Mouse (Mus musculus) left cerebral cortex, adult 9 months (tissue): ENCODE results near the gene Izumo4.

Experiments
- DNase-seq, 2 experiments: peaks; one replicate each; pipeline ENCODE4 v3.0.0; 2022; ENCODE audit warnings: low spot score in 2 of 2

Izumo4 gene

DNA sequence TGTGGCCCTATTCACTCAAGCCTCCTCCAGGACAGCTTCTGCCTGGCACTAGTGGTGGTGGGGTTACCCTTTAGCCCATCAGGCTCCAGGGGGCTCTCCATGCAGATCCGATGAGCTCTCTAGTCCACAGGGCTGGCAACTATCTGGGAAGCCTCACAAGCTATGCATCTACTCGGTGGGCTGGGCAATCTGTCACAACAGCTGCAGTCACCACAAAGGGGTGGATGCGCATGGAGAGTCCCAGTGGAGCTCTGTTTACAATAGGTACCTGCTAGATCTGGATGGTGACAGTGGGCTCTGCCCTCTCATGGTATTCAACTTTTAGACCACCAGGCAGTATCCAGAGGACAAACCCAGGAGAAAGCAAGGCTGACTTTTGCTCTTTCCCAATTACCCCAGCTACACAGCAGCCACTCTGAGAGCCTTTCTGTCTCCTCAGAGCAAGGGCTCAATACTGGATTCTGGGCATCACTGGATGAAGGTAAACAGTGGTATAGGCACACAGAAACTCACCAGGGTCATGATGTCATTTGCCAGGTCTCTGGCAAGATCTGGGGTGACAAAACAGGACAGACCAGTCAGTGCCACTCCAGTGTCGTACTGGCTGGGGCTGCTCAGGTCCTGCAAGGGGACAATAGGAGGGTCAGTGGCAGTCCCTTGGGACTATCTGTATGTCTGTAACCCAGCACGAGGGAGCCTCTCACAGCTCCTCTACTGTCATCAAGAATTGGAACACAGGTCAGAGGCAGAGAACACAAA, 25.6 kb downstream of the Izumo4 start:
- no peak for DNase-seq

- DNase-seq, result no peak
These were observed 30.7 kb downstream of the Izumo4 start for GRCm38 (mm10) chr10:80732611-80733101.

- no peak for DNase-seq
These were observed 34.7 kb downstream of the Izumo4 start for GRCm38 (mm10) chr10:80736731-80737130.

GRCm38 (mm10) chr10:80738657-80739056, 36.7 kb downstream of the Izumo4 start:
- DNase-seq, result no peak

GRCm38 (mm10) chr10:80741146-80741545, 39.2 kb downstream of the Izumo4 start:
- no peak for DNase-seq

DNA sequence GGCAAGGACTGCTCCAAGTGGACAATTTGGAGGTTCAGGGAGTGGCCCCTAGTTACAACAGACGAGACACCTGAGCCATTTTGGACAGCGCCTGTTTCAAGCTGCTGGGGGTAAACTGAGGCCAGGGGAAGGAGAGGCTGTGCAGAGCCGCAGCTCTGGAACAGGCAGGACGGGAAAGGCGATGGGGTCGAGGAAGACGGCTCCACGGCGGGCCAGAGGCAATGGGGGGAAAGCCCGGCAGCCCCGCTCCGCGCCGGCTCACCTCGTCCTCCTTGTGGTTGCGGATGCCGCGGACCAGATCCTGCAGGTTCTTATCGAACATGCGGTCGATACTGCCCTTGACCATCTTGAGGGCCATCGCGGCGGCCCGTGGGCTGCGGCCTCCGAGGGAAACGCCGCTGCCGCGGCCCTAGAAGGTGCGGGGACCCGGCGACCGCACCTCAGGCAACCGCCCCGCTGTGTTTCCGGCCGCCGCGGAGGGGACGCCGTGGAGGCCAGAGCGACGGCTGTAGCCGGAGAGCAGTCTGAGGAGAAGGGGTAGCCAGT, 39.7 kb downstream of the Izumo4 start:
- no peak for DNase-seq

GRCm38 (mm10) chr10:80742180-80742978, 40.4 kb downstream of the Izumo4 start, which contains the start of gene Ap3d1:
Gene Ap3d1, minus strand, starts transcription at chr10:80742264.
- peak; percentile 98 to 99 for DNase-seq

DNA sequence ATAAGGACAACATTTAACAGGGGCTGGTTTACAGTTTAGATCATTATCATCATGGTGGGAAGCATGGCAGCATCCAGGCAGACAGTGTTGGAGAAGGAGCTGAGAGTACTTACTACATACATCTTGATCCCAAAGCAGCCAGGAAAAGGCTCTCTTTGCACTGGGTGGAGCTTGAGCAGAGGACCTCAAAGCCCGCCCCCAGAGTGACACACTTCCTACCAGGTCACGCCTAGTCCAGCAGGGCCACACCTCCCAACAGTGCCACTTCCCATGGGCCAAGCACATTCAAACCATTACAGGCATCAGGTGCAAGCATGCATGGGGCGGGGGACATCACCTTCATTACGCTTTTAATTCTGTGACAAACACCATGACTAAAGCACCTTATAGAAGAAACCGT, 42.3 kb downstream of the Izumo4 start:
- DNase-seq, result no peak

GRCm38 (mm10) chr10:80747410-80747809, 45.4 kb downstream of the Izumo4 start:
- DNase-seq, result peak in 1 of 2 experiments; percentile 70

- no peak for DNase-seq
These were observed 46.6 kb downstream of the Izumo4 start for GRCm38 (mm10) chr10:80748609-80749008.

DNA sequence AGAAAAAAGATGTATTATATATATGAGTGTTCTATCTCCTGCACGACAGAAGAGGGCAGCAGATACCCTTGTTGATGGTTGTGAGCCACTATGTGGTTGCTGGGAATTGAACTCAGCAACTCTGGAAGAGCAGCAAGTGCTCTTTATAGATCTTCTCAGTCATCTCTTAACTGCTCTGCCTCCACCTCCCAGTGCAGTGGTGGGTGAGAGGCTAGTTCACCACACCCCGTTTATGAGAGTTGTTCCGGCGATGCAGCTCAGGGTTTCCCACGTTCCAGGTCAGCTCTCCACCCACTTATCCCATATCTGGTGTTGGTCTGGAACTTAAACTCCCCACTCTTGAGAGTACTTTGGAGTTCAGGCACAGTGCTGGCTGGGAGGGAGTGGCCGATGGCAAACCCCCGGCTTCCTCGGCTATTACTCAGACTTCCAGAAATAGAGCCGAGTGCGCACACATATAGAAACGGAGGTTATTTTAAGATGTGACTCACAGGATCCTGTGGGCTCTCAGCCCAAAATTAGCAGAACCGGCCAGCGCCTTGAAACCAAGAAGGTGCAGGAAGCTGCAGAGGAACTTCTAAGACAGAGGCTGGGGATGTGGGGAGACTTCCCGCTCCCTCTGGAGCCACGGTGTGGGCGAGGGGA, 49.3 kb downstream of the Izumo4 start:
- peak; percentile 74 to 81 for DNase-seq

DNA sequence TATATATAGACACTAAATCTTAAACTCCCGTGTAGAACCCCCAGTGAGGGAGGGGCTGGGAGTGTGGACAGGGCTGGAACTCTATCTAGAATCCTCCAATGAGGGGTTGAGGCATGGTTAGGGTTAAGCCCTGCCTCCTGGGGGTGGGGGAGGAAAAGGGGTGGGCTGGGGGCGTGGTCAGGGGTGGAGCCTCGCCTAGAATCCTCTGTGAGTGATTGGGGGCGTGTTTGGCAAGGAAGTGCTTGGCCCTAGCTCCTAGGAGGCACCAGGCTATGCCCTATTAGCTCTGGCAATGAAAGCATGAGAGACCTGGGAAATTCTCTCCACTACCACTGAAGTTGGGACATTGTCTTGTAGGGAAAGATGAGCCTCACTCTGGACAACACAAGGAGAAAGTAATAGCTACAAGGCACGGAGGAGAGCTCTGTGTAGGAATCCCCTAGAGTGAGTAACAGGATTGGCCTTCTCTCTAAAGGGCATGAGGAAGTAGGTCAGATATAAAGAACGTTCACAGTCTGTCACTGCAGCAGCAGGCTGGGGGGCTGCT, 50.2 kb downstream of the Izumo4 start:
- no peak for DNase-seq

DNA sequence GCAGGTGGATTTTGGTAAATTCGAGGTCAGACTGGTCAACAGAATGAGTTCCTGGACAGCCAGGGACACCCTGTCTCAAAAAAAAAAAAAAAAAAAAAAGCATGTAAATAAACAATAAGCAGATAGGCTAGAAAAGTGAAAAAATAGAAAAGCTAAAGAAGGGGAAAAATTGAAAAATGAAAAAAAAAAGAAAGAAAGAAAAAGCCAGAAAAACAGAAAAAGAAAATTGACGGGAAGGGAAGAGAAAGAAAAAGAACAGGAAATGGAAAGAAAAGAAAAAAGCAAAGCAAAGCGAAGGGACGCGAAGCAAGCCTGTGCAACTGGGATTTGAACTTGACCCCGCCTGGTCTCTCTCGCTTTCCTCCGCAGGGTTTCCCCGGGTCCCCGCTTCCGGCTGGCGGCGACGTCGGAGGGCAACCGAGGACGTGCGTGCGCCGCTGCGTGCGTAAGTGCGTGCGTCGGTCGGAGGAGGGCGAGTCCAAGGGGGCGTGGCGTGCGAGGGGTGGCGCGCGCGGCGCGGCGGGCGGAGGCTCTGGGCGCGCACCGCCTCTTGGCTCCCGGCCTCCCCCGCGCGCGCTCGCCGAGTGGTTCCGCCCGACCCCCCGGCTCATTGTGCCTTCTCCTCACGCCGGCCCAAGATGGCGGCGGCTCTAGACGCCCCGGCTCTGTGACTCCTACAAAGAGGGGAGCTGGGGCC, 52.8 kb downstream of the Izumo4 start, which contains the start of gene Dot1l:
Dot1l (plus strand) TSS at position 613 of the 697 bp plus-strand sequence.
- peak; percentile 94 to 97 for DNase-seq
